In the genomic region with DNA sequence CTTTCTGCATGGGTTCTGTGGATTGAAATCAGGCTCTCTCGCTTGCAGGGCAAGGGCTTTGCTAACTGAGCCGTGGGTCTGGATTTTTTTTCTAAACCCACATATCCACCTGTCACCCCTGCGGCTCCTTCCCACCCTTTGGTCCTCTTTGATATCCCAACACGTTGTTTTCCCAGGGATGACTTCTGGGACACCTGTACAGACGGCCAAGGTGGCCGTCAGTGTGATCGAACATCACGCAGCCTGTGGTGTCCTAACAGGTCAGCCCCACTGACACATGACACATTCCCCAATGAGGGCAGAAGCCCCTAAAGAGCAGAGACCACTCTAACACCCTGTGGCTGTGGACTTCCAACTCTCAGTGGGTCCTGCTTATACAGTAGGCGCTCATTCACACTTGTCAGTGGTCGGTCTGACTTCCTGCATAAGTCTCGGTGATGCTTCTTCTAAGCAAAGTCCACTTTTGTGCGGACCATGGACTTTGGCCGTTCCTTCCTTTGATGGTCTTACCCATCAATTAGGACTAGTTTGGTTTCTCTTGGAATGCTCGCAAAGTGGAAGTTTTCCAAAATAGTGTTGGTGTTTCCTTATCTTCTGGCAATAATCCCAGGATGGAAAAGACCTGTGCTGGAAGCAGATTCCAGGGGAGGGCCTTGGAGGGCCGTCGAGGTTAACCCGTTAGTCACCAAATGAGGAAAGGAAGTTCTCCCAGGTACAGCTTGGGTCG, we compare ENCODE assay signal across 17 mouse cellular contexts. TPM values are rescaled to one million over a fixed set of nuclear protein-coding genes. Genes with fewer than 3 reads are reported as not detected.
A peak's percentile ranks its signal among the peaks of the same experiment; 100 is the strongest.
DNase-seq lines count a peak whose midpoint lies in the region; ATAC-seq and TF ChIP-seq lines count a peak whose summit lies in the region.
"Had no signal": no experiment of that assay in that cellular context is flagged by ENCODE, and none has a peak within 500 bp of the region (broad histone marks: within the 10 kb centered on the region; RNA-seq: fewer than 3 reads in every experiment).

No protein-coding gene starts in this region.

- no peak overlapping the region for H3K4me3 ChIP-seq in heart, embryonic 13.5 days
- H3K4me3 ChIP-seq in kidney, embryonic 16.5 days (ENCODE audit: low read length) = no peak overlapping the region
- H3K4me3 ChIP-seq in thymus, adult 2 months (ENCODE audit: control insufficient read depth, insufficient read depth, low read length) = no peak overlapping the region
- H3K4me3 ChIP-seq: embryonic facial prominence, embryonic 15.5 days; forebrain, embryonic 15.5 days; hindbrain, embryonic 12.5 days had no signal

- no peak for ATAC-seq in heart, embryonic 13.5 days (ENCODE audit: extremely low read depth, insufficient number of reproducible peaks, low FRiP score, low TSS enrichment)
- no peak for ATAC-seq in kidney, embryonic 16.5 days (ENCODE audit: low FRiP score, low TSS enrichment)
- ATAC-seq: forebrain, embryonic 15.5 days had no signal

- 54% methylated on average over 18 of the region's 18 CpGs for WGBS in heart, embryonic 13.5 days
- 68% methylated on average over 18 of the region's 18 CpGs for WGBS in kidney, embryonic 16.5 days
- 69% methylated on average over 18 of the region's 18 CpGs for WGBS in thymus, adult 2 months

- TF ChIP-seq POLR2A in thymus, adult 2 months (IDR thresholded peaks at IDR 0.05; ENCODE audit: control insufficient read depth, extremely low read depth, insufficient read depth, low read length, poor library complexity) = no peak

- TF ChIP-seq CTCF in thymus, adult 2 months (IDR thresholded peaks at IDR 0.05; ENCODE audit: borderline replicate concordance, control insufficient read depth, extremely low read depth, insufficient read depth, low read length, poor library complexity) = no peak

- no peak overlapping the region for H3K9ac ChIP-seq in heart, embryonic 13.5 days
- H3K9ac ChIP-seq in kidney, embryonic 16.5 days (replicated peaks; ENCODE audit: low read length) = no peak overlapping the region
- H3K9ac ChIP-seq: embryonic facial prominence, embryonic 15.5 days; forebrain, embryonic 15.5 days; hindbrain, embryonic 12.5 days had no signal

- H3K36me3 ChIP-seq in heart, embryonic 13.5 days = no peaks in the 10 kb centered on the region
- no peaks in the 10 kb centered on the region for H3K36me3 ChIP-seq in kidney, embryonic 16.5 days (ENCODE audit: insufficient read depth, low read length)
- H3K36me3 ChIP-seq in thymus, adult 2 months (ENCODE audit: control insufficient read depth, insufficient read depth, low read length) = no peaks in the 10 kb centered on the region
- H3K36me3 ChIP-seq: embryonic facial prominence, embryonic 15.5 days; forebrain, embryonic 15.5 days; hindbrain, embryonic 12.5 days had no signal

- H3K27me3 ChIP-seq in heart, embryonic 13.5 days (replicated peaks) = peaks cover 4% of the 10 kb centered on the region; the same call in 1 of the 2 replicates
- no peaks in the 10 kb centered on the region for H3K27me3 ChIP-seq in kidney, embryonic 16.5 days (ENCODE audit: insufficient read depth, low read length)
- no peaks in the 10 kb centered on the region; the same call in 1 of the 2 replicates for H3K27me3 ChIP-seq in thymus, adult 2 months (ENCODE audit: control insufficient read depth, insufficient read depth, low read length)
- H3K27me3 ChIP-seq: embryonic facial prominence, embryonic 15.5 days; forebrain, embryonic 15.5 days; hindbrain, embryonic 12.5 days had no signal

- peak overlapping the region; percentile 11; the same call in 1 of the 2 replicates for H3K4me2 ChIP-seq in heart, embryonic 13.5 days
- no peak overlapping the region for H3K4me2 ChIP-seq in kidney, embryonic 16.5 days (replicated peaks; ENCODE audit: low read depth, low read length)
- H3K4me2 ChIP-seq: embryonic facial prominence, embryonic 15.5 days; forebrain, embryonic 15.5 days; hindbrain, embryonic 12.5 days had no signal

- no peaks in the 10 kb centered on the region for H3K9me3 ChIP-seq in heart, embryonic 13.5 days
- H3K9me3 ChIP-seq in kidney, embryonic 16.5 days (ENCODE audit: low read length) = no peaks in the 10 kb centered on the region
- H3K9me3 ChIP-seq: embryonic facial prominence, embryonic 15.5 days; forebrain, embryonic 15.5 days; hindbrain, embryonic 12.5 days had no signal

- DNase-seq in heart, adult 9 months (ENCODE audit: low spot score in 2 of 2) = no peak
- peak; percentile 70 to 78 for DNase-seq in kidney, adult 8-10 months
- DNase-seq in kidney, postnatal 14 days = peak; percentile 62
- DNase-seq in yolk sac, embryonic 10.5 days (ENCODE audit: low spot score) = peak; percentile 50
- no peak for DNase-seq in thymus, adult 2 months
- DNase-seq: adrenal gland, postnatal 10 days; cerebellum, adult 11 months; cerebellum, adult 8-10 months; cerebellum, postnatal 14 days; embryo, embryonic 11 days; heart, postnatal 10 days; heart, postnatal 4 days had no signal

- H3K27ac ChIP-seq in heart, embryonic 13.5 days (replicated peaks) = 0 out of 2 replicates have a peak overlapping the region, but pooled peaks have one; percentile 15
- H3K27ac ChIP-seq in kidney, embryonic 16.5 days (ENCODE audit: low read length) = no peak overlapping the region
- no peak overlapping the region for H3K27ac ChIP-seq in thymus, adult 2 months (ENCODE audit: control insufficient read depth, insufficient read depth, low read length)
- H3K27ac ChIP-seq: embryonic facial prominence, embryonic 15.5 days; forebrain, embryonic 15.5 days; hindbrain, embryonic 12.5 days had no signal

- H3K4me1 ChIP-seq in heart, embryonic 13.5 days = peaks cover 30% of the 10 kb centered on the region
- H3K4me1 ChIP-seq in kidney, embryonic 16.5 days (ENCODE audit: insufficient read depth, low read length) = peaks cover 25% of the 10 kb centered on the region
- H3K4me1 ChIP-seq in thymus, adult 2 months (replicated peaks; ENCODE audit: control insufficient read depth, insufficient read depth, low read length) = no peaks in the 10 kb centered on the region

RNA-seq across cellular contexts. Expression of a gene that starts 9.1 kb away (rescaled TPM):
- polyA plus RNA-seq in heart, embryonic 13.5 days (2015; fragmentation: Nextera tagmentation; extraction: Ambion mirVana) = 7.8 and 8.7 TPM in 2 replicates
- polyA plus RNA-seq in kidney, embryonic 16.5 days (2015; fragmentation: Nextera tagmentation; extraction: Ambion mirVana) = 16.4 and 17.8 TPM in 2 replicates
- 5.6 and 6.5 TPM in 2 replicates for polyA plus RNA-seq in thymus, adult 2 months (2012; rRNA removed)

Comparison
In these comparisons a context has a peak if more than half of its experiments do, and no peak if none do; other contexts are left out.
1. DNase-seq: peak in kidney, adult 8-10 months (2 of 2), kidney, postnatal 14 days (single experiment) and yolk sac, embryonic 10.5 days (single experiment); none in heart, adult 9 months (0 of 2) and thymus, adult 2 months (single experiment).